Mouse (Mus musculus) hindbrain, embryonic 14.5 days (tissue): ENCODE measurements at regions not wholly inside any gene's neighbourhood (a gene's known extent, or its start where the extent isn't known, plus 50 kb on each side); places are given as distances from the start of the nearest gene placed in this dataset. TPM values are rescaled to one million over a fixed set of nuclear protein-coding genes. Genes with fewer than 3 reads are reported as not detected.

Source experiments
- ATAC-seq: fragments of 200-750 bp; cut with Nextera tagmentation; 2 replicates; pipeline ENCODE4 v1.8.0; 2017; ENCODE audit warnings: moderate number of reproducible peaks, mild to moderate bottlenecking, moderate TSS enrichment, moderate library complexity; ENCODE audit not compliant: low FRiP score
- DNase-seq: peaks from one replicate; pipeline ENCODE4 v3.0.0-alpha.2; 2015; ENCODE audit warnings: low spot score
- H3K27ac ChIP-seq: fragments of 300-500 bp; sonication (generic); 2 replicates; pipeline ENCODE4 v1.5.1; 2014; ENCODE audit warnings: mild to moderate bottlenecking, moderate library complexity
- H3K27me3 ChIP-seq: fragments of 300-500 bp; sonication (generic); 2 replicates; pipeline ENCODE4 v1.6.1; 2014; ENCODE audit warnings: mild to moderate bottlenecking, low read length, mixed read lengths; ENCODE audit not compliant: control insufficient read depth, insufficient read depth
- H3K36me3 ChIP-seq: fragments of 300-500 bp; sonication (generic); replicated peaks from 2 replicates; pipeline ENCODE4 v1.6.1; 2014; ENCODE audit not compliant: control insufficient read depth, insufficient read depth
- H3K4me1 ChIP-seq: fragments of 300-500 bp; sonication (generic); replicated peaks from 2 replicates; pipeline ENCODE4 v1.6.1; 2014; ENCODE audit warnings: antibody characterized with exemption, low read length, mixed read lengths; ENCODE audit not compliant: control insufficient read depth, insufficient read depth
- H3K4me2 ChIP-seq: fragments of 300-500 bp; sonication (generic); replicated peaks from 2 replicates; pipeline ENCODE4 v1.6.1; 2014; ENCODE audit warnings: mild to moderate bottlenecking, moderate library complexity
- H3K4me3 ChIP-seq: fragments of 300-500 bp; sonication (generic); replicated peaks from 2 replicates; pipeline ENCODE4 v1.5.1; 2014; ENCODE audit warnings: mild to moderate bottlenecking, low read length
- H3K9ac ChIP-seq: fragments of 300-500 bp; sonication (generic); 2 replicates; pipeline ENCODE4 v1.6.1; 2014
- H3K9me3 ChIP-seq: fragments of 300-500 bp; sonication (generic); 2 replicates; pipeline ENCODE4 v1.6.1; 2016; ENCODE audit warnings: low read length; ENCODE audit not compliant: control insufficient read depth
- WGBS: fragments of 180-500 bp; shearing (Covaris S2); extraction: QIAGEN DNeasy Blood & Tissue Kit; methylation state at CpG from one replicate; pipeline ENCODE4 v1.1.7; 2014; 5-methylcytosine and 5-hydroxymethylcytosine counted together
- microRNA-seq: library from miRNA; unstranded; fragments of <30 nt; microRNA quantifications from one replicate; pipeline ENCODE4, GENCODE M21; 2016

DNA sequence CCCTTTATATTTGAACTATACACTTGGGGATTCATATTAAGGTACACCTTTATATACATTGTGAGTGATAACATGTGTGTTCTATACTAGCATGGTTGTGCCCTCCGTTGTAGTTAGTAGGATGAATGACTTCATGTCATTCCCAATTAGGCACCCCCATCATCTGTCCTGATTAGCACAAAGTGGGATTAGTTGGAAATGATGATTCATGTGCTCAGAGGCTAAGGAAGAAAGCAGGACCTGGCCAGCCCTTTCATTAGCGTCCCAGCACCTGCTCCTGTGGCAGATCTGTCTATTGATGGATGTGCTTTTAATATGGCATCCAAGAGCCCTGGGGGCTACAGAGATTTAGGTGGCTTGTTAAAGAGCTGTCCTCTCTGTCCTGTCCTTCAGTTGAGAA, 119.3 kb upstream of the Tenm2 start:
- no peak for ATAC-seq
- no peaks in the 10 kb centered on the region for H3K4me1 ChIP-seq
- WGBS = 26% methylated on average over 2 of the region's 2 CpGs
- no peaks in the 10 kb centered on the region for H3K27me3 ChIP-seq
- H3K27ac ChIP-seq = no peak overlapping the region
- DNase-seq = no peak
- no peak overlapping the region for H3K9ac ChIP-seq
- no peaks in the 10 kb centered on the region for H3K36me3 ChIP-seq
- H3K4me2 ChIP-seq = no peak overlapping the region
- H3K4me3 ChIP-seq = no peak overlapping the region
- no peaks in the 10 kb centered on the region for H3K9me3 ChIP-seq

DNA sequence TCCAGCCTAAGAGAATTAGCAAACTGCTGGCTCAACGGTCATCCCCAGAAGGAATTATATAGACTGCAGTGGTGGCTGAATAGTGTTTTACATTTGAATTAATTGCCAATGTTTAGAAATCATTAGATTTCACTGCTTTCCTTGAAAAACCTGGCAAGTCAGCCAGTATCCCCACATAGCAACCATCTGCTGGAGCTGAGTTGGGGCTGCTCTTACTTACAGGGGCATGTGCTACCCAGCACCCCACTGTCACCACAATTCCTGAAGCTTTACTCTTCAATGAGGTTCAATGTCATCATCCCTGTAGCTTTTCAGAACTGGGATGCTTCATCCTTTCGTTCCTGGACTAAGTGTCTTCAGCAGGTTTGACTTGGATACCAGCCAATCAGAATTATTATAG, 73.9 kb upstream of the Tenm2 start:
- H3K27me3 ChIP-seq = no peaks in the 10 kb centered on the region
- H3K4me2 ChIP-seq = no peak overlapping the region
- 67% methylated on average over 2 of the region's 2 CpGs for WGBS
- H3K9me3 ChIP-seq = no peaks in the 10 kb centered on the region
- H3K9ac ChIP-seq = no peak overlapping the region
- ATAC-seq (no peak), DNase-seq (no peak)
- H3K27ac ChIP-seq = no peak overlapping the region
- H3K36me3 ChIP-seq = no peaks in the 10 kb centered on the region
- no peaks in the 10 kb centered on the region for H3K4me1 ChIP-seq
- no peak overlapping the region for H3K4me3 ChIP-seq

DNA sequence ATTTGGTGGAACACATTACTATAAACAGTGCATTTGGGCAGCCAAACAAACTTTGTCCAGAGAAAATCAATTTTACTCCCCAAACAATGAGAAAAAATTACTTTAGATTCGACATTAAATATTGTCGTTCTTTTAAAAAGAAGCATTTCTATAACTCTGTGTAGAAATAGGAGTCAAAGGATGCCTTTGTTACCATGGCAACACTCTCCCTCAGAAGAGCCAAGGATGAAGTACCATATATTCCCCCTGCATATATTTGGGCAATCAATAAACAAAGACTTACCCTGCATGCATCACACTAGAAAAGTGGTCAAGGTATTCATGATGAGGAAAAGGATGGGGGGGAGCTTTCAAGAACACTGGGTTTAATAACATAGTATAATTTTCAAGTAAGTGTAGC, 70.9 kb upstream of the Tenm2 start:
- Histone ChIP-seq H3K9me3 (no peaks in the 10 kb centered on the region), H3K4me2 (no peak overlapping the region), H3K9ac (no peak overlapping the region), H3K4me1 (no peaks in the 10 kb centered on the region), H3K36me3 (no peaks in the 10 kb centered on the region), H3K27ac (no peak overlapping the region), H3K27me3 (no peaks in the 10 kb centered on the region), H3K4me3 (no peak overlapping the region)
- ATAC-seq = no peak
- 71% methylated on average over 2 of the region's 2 CpGs for WGBS
- DNase-seq = no peak

Small RNA genes in the stretch of these regions (microRNA-seq; reads per million reads assigned to microRNA genes)
- gene Gm25693 = not detected
